Mouse (Mus musculus) bone marrow macrophage, adult 2 months (primary cell): ENCODE measurements around the gene Nup205. TPM values are rescaled to one million over a fixed set of nuclear protein-coding genes. Genes with fewer than 3 reads are reported as not detected.

Experiments
- H3K27ac ChIP-seq: 2 replicates; pipeline ENCODE4 v1.5.1; 2012; ENCODE audit warnings: low read depth, low read length; ENCODE audit not compliant: insufficient read depth
- H3K4me1 ChIP-seq: 2 replicates; pipeline ENCODE4 v1.6.1; 2012; ENCODE audit warnings: low read length; ENCODE audit not compliant: control insufficient read depth, insufficient read depth
- H3K4me3 ChIP-seq: 2 replicates; pipeline ENCODE4 v1.5.1; 2012; ENCODE audit warnings: mild to moderate bottlenecking, low read length, moderate library complexity; ENCODE audit not compliant: insufficient read depth
- CTCF ChIP-seq: IDR thresholded peaks from 2 replicates; pipeline ENCODE4 v1.5.1; 2012; ENCODE audit warnings: low read depth, mild to moderate bottlenecking, low read length, moderate library complexity
- POLR2A ChIP-seq: IDR thresholded peaks from 2 replicates; pipeline ENCODE4 v1.6.1; 2012; ENCODE audit warnings: mild to moderate bottlenecking, low read depth, low read length, borderline replicate concordance
- polyA plus RNA-seq: library from polyadenylated mRNA; stranded (reverse); fragments of >200 nt; gene quantifications from 2 replicates; pipeline ENCODE4 v1.2.4, GENCODE M21; 2012; ENCODE audit not compliant: missing spikeins, insufficient read depth, insufficient read length

The Nup205 gene
- polyA plus RNA-seq, 1 experiment: 22.6 TPM

DNA sequence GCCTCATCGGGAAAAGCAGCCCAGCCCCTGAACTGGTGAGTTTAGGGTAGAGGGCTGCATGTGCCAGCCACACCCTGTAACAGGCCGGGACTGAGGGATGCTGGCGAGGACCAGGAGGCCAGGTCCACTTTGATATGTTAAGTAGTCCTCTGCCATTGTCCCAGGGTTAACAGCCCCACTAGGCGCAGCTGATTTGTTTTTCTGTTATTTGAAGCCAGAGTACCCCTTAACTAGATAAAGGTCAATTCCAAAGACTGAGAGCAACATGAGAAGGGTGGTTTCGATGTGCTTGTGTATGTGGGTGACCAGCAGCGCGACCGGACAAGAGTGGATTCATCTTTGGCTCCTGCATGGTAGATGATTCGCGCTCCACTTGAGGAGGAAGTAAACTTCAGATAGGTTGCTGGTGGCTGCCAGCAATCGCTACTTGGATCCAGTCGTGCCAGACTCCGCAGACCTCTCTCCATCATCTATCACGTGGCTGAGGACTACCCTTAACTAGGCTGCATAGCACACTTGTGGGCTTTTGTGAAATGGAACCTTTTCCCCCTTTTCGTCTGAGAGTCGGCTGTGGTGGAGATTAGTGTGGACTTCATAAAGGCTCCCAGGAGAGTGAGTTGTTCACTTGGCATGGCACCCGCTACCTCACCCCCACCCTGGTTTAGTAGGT, 74.7 kb downstream of the Nup205 start:
- H3K4me1 ChIP-seq: peaks cover 25% of the 10 kb centered on the region
- no peak overlapping the region for H3K4me3 ChIP-seq
- no peak overlapping the region for H3K27ac ChIP-seq
- TF ChIP-seq POLR2A (no peak), CTCF (no peak)

GRCm38 (mm10) chr6:35252477-35253346, 75.5 kb downstream of the Nup205 start:
- peaks cover 31% of the 10 kb centered on the region for H3K4me1 ChIP-seq
- H3K4me3 ChIP-seq: peak overlapping the region; percentile 80
- TF ChIP-seq CTCF (peak; percentile 65), POLR2A (no peak; the same call in 1 of the 2 replicates)
- peak overlapping the region; percentile 84 for H3K27ac ChIP-seq

GRCm38 (mm10) chr6:35253474-35253873, 76.3 kb downstream of the Nup205 start:
- TF ChIP-seq CTCF: no peak
- no peak for TF ChIP-seq POLR2A
- Histone ChIP-seq H3K4me3 (peak overlapping the region; percentile 80), H3K27ac (peak overlapping the region; percentile 84), H3K4me1 (peaks cover 38% of the 10 kb centered on the region)

GRCm38 (mm10) chr6:35254136-35254904, 77.1 kb downstream of the Nup205 start:
- Histone ChIP-seq H3K4me3 (peak overlapping the region; percentile 80), H3K27ac (no peak overlapping the region), H3K4me1 (peaks cover 43% of the 10 kb centered on the region)
- TF ChIP-seq CTCF: no peak
- no peak for TF ChIP-seq POLR2A

GRCm38 (mm10) chr6:35255017-35255416, 77.8 kb downstream of the Nup205 start:
- Histone ChIP-seq H3K27ac (no peak overlapping the region), H3K4me3 (no peak overlapping the region; the same call in 1 of the 2 replicates), H3K4me1 (peaks cover 48% of the 10 kb centered on the region)

DNA sequence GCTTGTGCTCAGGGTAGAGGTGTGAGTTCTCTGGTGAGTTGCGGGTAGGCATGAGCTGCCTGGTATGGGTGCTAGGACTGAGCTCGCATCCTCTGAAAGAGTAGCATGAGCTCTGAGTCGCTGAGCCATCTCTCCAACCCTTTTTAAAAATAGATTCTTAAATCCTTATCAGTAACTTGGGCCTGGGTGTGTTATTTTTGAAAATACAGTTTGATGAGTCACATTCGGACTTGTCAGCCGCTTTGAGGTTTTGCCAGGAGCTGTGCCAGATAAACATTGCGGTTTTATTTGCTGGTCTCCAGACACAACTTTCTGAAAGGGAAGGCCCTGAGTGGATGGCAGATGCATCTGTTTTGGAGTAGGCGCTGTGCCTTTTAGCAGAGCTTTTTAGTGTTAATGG, 79.5 kb downstream of the Nup205 start:
- Histone ChIP-seq H3K27ac (peak overlapping the region; percentile 39), H3K4me1 (peaks cover 48% of the 10 kb centered on the region), H3K4me3 (peak overlapping the region; percentile 0; the same call in 1 of the 2 replicates)
- TF ChIP-seq POLR2A (no peak), CTCF (no peak)

More at GRCm38 (mm10) chr6:35255017-35255416, 77.8 kb downstream of the Nup205 start:
- TF ChIP-seq CTCF (no peak), POLR2A (no peak)

DNA sequence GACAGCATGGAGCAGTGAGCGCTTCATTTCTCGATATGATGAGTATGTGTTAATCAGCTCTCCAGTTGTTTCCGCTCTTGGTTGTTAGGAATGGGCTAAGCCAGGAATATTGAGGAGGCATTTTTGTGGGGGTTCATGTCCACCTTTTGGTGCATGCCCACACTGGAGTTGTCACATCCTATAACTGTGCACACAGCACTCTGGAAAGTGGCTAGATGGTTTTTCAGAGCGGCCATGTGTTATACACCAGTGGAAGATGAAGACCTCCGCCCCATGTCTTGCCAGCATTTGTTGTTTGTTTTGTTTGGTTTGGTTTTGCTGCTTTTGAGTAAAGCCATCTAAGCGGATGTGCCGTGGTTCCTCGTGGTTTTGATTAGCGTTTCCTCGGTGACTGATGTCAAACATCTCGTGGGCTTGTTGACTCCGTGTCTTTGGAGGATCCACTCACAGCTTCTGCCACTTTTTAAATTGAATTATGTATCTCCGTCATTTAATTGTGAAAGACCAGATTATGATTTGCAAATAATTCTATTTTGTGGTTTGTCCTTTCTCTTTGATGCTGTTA, 80.5 kb downstream of the Nup205 start:
- no peak overlapping the region for H3K27ac ChIP-seq
- peaks cover 47% of the 10 kb centered on the region for H3K4me1 ChIP-seq
- TF ChIP-seq CTCF: no peak
- TF ChIP-seq POLR2A: no peak
- no peak overlapping the region for H3K4me3 ChIP-seq

GRCm38 (mm10) chr6:35258922-35259321, 81.7 kb downstream of the Nup205 start:
- peaks cover 44% of the 10 kb centered on the region for H3K4me1 ChIP-seq
- H3K27ac ChIP-seq: no peak overlapping the region
- H3K4me3 ChIP-seq: no peak overlapping the region
- TF ChIP-seq POLR2A (no peak), CTCF (no peak)

GRCm38 (mm10) chr6:35259526-35259925, 82.3 kb downstream of the Nup205 start:
- peaks cover 39% of the 10 kb centered on the region for H3K4me1 ChIP-seq
- no peak overlapping the region for H3K4me3 ChIP-seq
- no peak overlapping the region for H3K27ac ChIP-seq
- no peak for TF ChIP-seq POLR2A
- no peak for TF ChIP-seq CTCF
